In genomic region chr11:107629504-107629903, GRCm38 (mm10) we compare ENCODE assay signal across 8 mouse cellular contexts.
DNase-seq lines count a peak whose midpoint lies in the region; ATAC-seq lines count a peak whose summit lies in the region.

No protein-coding gene starts in this region.

- H3K9me3 ChIP-seq in intestine, embryonic 16.5 days (ENCODE audit: control insufficient read depth, low read length) = no peaks in the 10 kb centered on the region
- no peaks in the 10 kb centered on the region for H3K9me3 ChIP-seq in midbrain, embryonic 13.5 days
- H3K9me3 ChIP-seq in stomach, embryonic 14.5 days (ENCODE audit: control insufficient read depth, low read depth, low read length) = no peaks in the 10 kb centered on the region

- 32% methylated on average over 4 of the region's 4 CpGs for WGBS in intestine, embryonic 16.5 days
- WGBS in midbrain, embryonic 13.5 days = 33% methylated on average over 4 of the region's 4 CpGs
- WGBS in stomach, embryonic 14.5 days = 38% methylated on average over 4 of the region's 4 CpGs

- peaks cover 4% of the 10 kb centered on the region; the same call in 1 of the 2 replicates for H3K36me3 ChIP-seq in intestine, embryonic 16.5 days (ENCODE audit: control insufficient read depth, insufficient read depth, low read length)
- H3K36me3 ChIP-seq in midbrain, embryonic 13.5 days = peaks cover 35% of the 10 kb centered on the region
- peaks cover 16% of the 10 kb centered on the region for H3K36me3 ChIP-seq in stomach, embryonic 14.5 days (ENCODE audit: control insufficient read depth, insufficient read depth, low read length)

- H3K27me3 ChIP-seq in intestine, embryonic 16.5 days (replicated peaks; ENCODE audit: control insufficient read depth, insufficient read depth, low read length) = no peaks in the 10 kb centered on the region
- H3K27me3 ChIP-seq in midbrain, embryonic 13.5 days = no peaks in the 10 kb centered on the region
- H3K27me3 ChIP-seq in stomach, embryonic 14.5 days (ENCODE audit: control insufficient read depth, insufficient read depth, low read length) = no peaks in the 10 kb centered on the region

- ATAC-seq in intestine, embryonic 16.5 days = peak; percentile 54; the same call in 1 of the 2 replicates
- ATAC-seq in midbrain, embryonic 13.5 days = peak; percentile 86
- ATAC-seq in stomach, embryonic 14.5 days (ENCODE audit: insufficient number of reproducible peaks, insufficient read depth, low FRiP score, low read depth) = 0 out of 2 replicates have a peak, but pooled peaks have one; percentile 28

- peak; percentile 86 for DNase-seq in adrenal gland, adult 2 months
- peak; percentile 49 to 73 for DNase-seq in cerebellum, postnatal 4 days (ENCODE audit: low spot score in 2 of 2)
- peak; percentile 45 for DNase-seq in gastrocnemius, postnatal 10 days
- DNase-seq in left cerebral cortex, postnatal 25 days (ENCODE audit: low spot score in 2 of 2) = peak; percentile 67 to 71
- DNase-seq in spleen, postnatal 10 days (ENCODE audit: low spot score in 2 of 2) = no peak

- H3K4me2 ChIP-seq in intestine, embryonic 16.5 days (ENCODE audit: low read depth, low read length) = no peak overlapping the region
- no peak overlapping the region for H3K4me2 ChIP-seq in midbrain, embryonic 13.5 days (replicated peaks)
- H3K4me2 ChIP-seq in stomach, embryonic 14.5 days (replicated peaks; ENCODE audit: low read depth, low read length) = no peak overlapping the region

- intact Hi-C loops in left cerebral cortex, postnatal 25 days (cut with DNase I) = loop anchor here (1.0 to 5.0 kb wide), 2 partner anchors 224 to 363 kb away; no protein-coding TSS in a partner anchor

- H3K27ac ChIP-seq in intestine, embryonic 16.5 days (ENCODE audit: low read length) = no peak overlapping the region
- H3K27ac ChIP-seq in midbrain, embryonic 13.5 days = no peak overlapping the region
- H3K27ac ChIP-seq in stomach, embryonic 14.5 days (ENCODE audit: low read length) = no peak overlapping the region

- no peak overlapping the region for H3K9ac ChIP-seq in intestine, embryonic 16.5 days (ENCODE audit: low read depth, low read length)
- no peak overlapping the region for H3K9ac ChIP-seq in midbrain, embryonic 13.5 days (replicated peaks)
- no peak overlapping the region for H3K9ac ChIP-seq in stomach, embryonic 14.5 days (replicated peaks; ENCODE audit: low read depth, low read length)

- H3K4me1 ChIP-seq in intestine, embryonic 16.5 days (ENCODE audit: control insufficient read depth, insufficient read depth, low read length) = peaks cover 3% of the 10 kb centered on the region; the same call in 1 of the 2 replicates
- no peaks in the 10 kb centered on the region for H3K4me1 ChIP-seq in midbrain, embryonic 13.5 days (replicated peaks)
- H3K4me1 ChIP-seq in stomach, embryonic 14.5 days (ENCODE audit: control insufficient read depth, insufficient read depth, low read length) = 0 out of 2 replicates have a peak, but pooled peaks cover 4% of the 10 kb centered on the region

- H3K4me3 ChIP-seq in intestine, embryonic 16.5 days (ENCODE audit: low read length) = no peak overlapping the region
- H3K4me3 ChIP-seq in midbrain, embryonic 13.5 days (replicated peaks) = no peak overlapping the region
- H3K4me3 ChIP-seq in stomach, embryonic 14.5 days (ENCODE audit: low read depth, low read length) = no peak overlapping the region

Comparison
In these comparisons a context has a peak if more than half of its experiments do, and no peak if none do; other contexts are left out.
1. DNase-seq: peak in adrenal gland, adult 2 months (single experiment), cerebellum, postnatal 4 days (2 of 2), gastrocnemius, postnatal 10 days (single experiment) and left cerebral cortex, postnatal 25 days (2 of 2); none in spleen, postnatal 10 days (0 of 2).
2. ATAC-seq: peak in every context shown above with its lines; median percentile 86 in midbrain, embryonic 13.5 days; 54 in intestine, embryonic 16.5 days; 28 in stomach, embryonic 14.5 days.